Mouse (Mus musculus) layer of hippocampus, adult 9-11 months (tissue): ENCODE measurements around the gene Nrtn.
A peak's percentile ranks its signal among the peaks of the same experiment; 100 is the strongest.

Source experiments
- DNase-seq: peaks from one replicate; pipeline ENCODE4 v3.0.0; 2022

Nrtn gene

DNA sequence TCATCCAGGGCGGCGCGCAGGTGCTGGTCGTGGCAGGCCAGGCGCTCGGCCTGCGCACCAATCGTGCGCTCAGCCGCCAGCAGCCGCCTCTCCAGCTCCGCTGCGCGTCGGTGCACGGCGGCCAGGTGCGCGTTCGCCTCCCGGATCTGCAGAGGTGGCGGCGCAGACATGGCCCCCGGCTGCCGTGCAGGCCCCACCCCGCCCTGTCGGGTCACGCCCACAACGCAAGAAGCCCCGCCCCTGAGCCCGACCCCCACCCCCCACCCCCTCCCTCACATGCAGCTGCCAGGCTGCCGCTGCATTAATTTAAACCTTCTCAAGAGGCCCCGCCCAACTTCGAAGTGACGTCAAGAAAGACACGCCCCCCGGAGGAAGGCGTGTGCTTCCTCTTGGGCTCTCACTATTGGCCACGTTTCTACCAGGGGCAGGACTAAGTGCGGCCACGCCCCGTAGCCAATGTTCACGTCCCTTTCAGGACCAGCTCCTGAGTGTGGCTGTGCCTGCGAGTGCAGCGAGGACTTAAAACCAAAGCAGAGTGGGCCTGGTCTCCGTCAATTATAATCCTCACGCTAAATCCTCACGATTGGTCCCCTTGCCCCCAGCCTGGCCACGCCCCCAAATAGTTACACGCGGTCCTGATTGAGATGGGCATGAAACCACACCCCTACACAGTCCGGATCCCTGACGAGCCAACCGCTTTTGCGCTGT lies 40.5 kb downstream of the Nrtn start:
- DNase-seq, result peak; percentile 99

DNA sequence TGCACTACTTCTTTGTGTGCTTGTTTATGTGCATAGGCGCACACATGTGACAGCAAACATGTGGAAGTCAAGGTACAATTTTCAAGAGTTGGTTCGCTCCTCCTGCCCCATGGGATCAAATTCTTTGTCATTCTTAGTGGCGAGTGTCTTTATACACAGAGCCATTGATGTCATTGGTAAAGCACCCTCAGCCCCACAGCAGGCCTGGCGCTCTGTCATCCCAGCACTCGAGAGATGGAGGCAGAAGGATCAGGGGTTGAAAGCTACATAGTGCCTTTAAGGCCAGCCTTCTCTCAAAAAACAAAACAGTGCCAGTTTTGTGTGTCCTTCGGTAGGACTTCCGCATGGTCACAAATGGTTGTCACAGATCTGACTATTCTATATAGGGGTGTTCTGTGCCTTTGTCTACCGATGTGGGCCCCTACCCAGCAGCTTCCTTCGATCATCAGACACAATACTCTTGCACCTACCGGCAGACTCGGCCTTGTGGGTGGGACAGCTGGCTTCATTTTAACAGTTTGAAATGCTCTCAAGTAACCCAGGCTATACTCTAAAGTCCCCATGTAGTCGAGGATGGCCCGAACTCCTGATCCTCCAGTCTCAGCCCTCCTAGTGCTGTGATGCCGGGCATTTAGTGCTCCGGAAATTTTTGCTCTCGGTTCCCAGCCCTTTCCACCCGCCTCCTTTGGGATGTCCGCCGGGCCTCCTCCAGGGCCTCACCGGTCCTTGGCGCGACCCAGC lies 41.2 kb downstream of the Nrtn start:
- no peak for DNase-seq

- DNase-seq, result no peak
Measured at GRCm38 (mm10) chr17:56715360-56715759, 42.0 kb downstream of the Nrtn start.

DNA sequence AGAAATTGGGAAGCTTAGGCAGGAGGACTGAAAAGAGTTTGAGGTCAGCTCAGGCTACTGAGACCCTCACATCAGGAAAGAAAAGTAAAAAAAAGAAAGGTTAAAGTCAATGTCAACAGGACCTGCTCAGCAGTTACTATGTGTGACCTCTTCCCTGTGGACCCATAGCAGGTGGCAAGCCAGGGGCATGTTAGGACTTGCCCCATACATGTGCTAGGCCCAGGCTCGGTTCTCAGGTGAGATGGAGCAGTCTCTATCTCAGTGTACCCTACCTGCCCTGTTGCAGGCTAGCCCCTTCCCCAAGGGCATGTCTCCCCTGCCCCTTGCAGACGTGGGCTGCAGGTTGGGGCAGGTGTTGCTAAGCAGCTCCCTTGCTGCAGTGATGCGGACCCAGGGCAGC lies 47.6 kb downstream of the Nrtn start:
- DNase-seq, result no peak

DNA sequence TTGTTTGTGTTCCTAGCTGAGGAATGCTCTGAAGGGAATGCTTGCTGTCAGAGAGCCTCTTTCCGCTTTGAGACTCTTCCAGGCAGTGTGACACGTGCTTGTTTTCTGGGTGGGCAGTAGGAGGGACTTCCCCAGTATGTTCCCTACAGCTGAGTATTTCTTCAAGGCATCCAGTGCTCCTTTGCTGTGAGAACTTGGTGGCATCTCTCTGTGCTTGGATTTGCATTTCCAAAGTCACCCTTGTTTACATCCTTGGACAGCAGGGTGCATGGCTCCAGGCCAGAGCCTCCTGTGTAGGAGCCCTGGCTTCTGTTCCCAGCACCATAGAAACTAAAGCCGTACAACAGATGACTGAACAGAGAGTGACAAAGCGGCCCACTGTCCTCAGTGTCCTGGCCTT lies 48.6 kb downstream of the Nrtn start:
- DNase-seq, result no peak

DNA sequence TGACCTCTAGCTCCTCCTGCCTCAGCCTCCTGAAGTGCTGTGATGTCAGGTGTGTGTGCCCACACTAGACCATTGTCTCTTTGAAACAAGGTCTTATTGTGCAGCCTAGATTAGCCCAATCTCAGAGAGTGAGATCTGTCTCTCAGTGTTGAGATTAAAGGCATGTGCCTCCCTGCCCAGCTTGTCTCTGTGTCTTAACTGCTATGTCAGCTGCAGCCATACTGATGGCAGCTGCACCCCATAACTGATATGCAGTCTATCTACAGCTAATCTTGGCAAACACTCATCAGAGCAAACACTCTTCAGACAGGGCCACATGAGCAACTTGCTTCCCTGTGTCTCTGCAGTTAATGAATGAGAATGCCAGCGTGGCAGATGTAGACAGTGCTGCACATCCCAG lies 50.8 kb downstream of the Nrtn start:
- DNase-seq, result no peak

- DNase-seq, result no peak
Measured at GRCm38 (mm10) chr17:56703038-56703437, 54.3 kb downstream of the Nrtn start.
